Mouse (Mus musculus) Muller cell, postnatal 12 days (primary cell): ENCODE data around the gene Ibsp.

Experiments
- DNase-seq: peaks from one replicate; pipeline ENCODE4 v3.0.0-alpha.2; 2015; ENCODE audit errors: inconsistent ontology term

Ibsp gene

GRCm38 (mm10) chr5:104340513-104340829 lies 41.5 kb downstream of the Ibsp start:
- DNase-seq: no peak

- peak; percentile 22 for DNase-seq
Observed at GRCm38 (mm10) chr5:104342881-104343280, 43.9 kb downstream of the Ibsp start.

- DNase-seq: no peak
Observed at GRCm38 (mm10) chr5:104344526-104345240, 45.7 kb downstream of the Ibsp start.

- no peak for DNase-seq
Observed at GRCm38 (mm10) chr5:104345241-104345630, 46.3 kb downstream of the Ibsp start.

GRCm38 (mm10) chr5:104351041-104351440 lies 52.1 kb downstream of the Ibsp start:
- DNase-seq: peak; percentile 35

GRCm38 (mm10) chr5:104351874-104352273 lies 52.9 kb downstream of the Ibsp start:
- DNase-seq: no peak

GRCm38 (mm10) chr5:104357575-104357974 lies 58.6 kb downstream of the Ibsp start:
- no peak for DNase-seq

GRCm38 (mm10) chr5:104358592-104358991 lies 59.6 kb downstream of the Ibsp start:
- DNase-seq: no peak

- DNase-seq: no peak
Observed at GRCm38 (mm10) chr5:104359257-104359656, 60.3 kb downstream of the Ibsp start.
